Comparison of ENCODE assay signal across 23 mouse cellular contexts in the genomic region with DNA sequence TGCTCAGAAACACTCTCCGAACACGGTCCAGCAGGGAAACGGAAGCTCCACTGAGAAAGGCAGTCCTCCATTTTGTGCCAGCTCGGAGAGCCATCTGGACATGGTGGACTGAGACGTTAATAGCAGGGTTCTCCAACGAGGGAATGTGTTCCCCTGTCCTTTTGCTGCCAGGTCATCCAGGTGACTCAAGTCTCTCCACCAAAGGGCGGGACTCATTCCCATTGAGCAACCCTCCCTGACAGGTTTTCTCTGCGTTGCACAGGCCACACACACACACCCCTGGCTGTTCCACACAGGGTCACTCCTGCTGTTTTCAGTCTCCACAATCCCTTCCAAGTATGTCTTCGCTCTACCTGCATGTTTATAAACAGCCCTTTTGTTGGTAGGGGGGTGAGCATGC. TPM values are rescaled to one million over a fixed set of nuclear protein-coding genes. Genes with fewer than 3 reads are reported as not detected.
DNase-seq lines count a peak whose midpoint lies in the region; ATAC-seq and TF ChIP-seq lines count a peak whose summit lies in the region.
"Had no signal": no experiment of that assay in that cellular context is flagged by ENCODE, and none has a peak within 500 bp of the region (broad histone marks: within the 10 kb centered on the region; RNA-seq: fewer than 3 reads in every experiment).

No protein-coding gene starts in this region.

- TF ChIP-seq EP300 in ES-Bruce4 (IDR thresholded peaks at IDR 0.05; ENCODE audit: insufficient read depth, low read depth, low read length): peak; percentile 84

- no peak overlapping the region for H3K9ac ChIP-seq in ES-Bruce4 (ENCODE audit: low read depth, poor library complexity, severe bottlenecking)
- no peak overlapping the region for H3K9ac ChIP-seq in kidney, embryonic 14.5 days (ENCODE audit: low read depth, low read length)
- H3K9ac ChIP-seq: embryonic facial prominence, embryonic 15.5 days; heart, embryonic 13.5 days; hindbrain, embryonic 12.5 days had no signal

- H3K4me2 ChIP-seq in kidney, embryonic 14.5 days (replicated peaks; ENCODE audit: low read depth, low read length): no peak overlapping the region
- H3K4me2 ChIP-seq: embryonic facial prominence, embryonic 15.5 days; heart, embryonic 13.5 days; hindbrain, embryonic 12.5 days had no signal

- no peaks in the 10 kb centered on the region for H3K36me3 ChIP-seq in ES-Bruce4 (ENCODE audit: control insufficient read depth, insufficient read depth, low read length, poor library complexity, severe bottlenecking)
- no peaks in the 10 kb centered on the region for H3K36me3 ChIP-seq in kidney, embryonic 14.5 days (ENCODE audit: control insufficient read depth, insufficient read depth, low read length)
- H3K36me3 ChIP-seq: embryonic facial prominence, embryonic 15.5 days; forebrain, embryonic 10.5 days; G1E; heart, embryonic 13.5 days; hindbrain, embryonic 12.5 days had no signal

- no peak for TF ChIP-seq POLR2A in ES-Bruce4 (IDR thresholded peaks at IDR 0.05; ENCODE audit: insufficient read depth, low read length)

- no peak for ATAC-seq in megakaryocyte progenitor cell, adult 5-6 weeks (replicated peaks; ENCODE audit: poor library complexity)
- no peak for ATAC-seq in kidney, embryonic 14.5 days (ENCODE audit: low FRiP score, low TSS enrichment)
- ATAC-seq: forebrain, embryonic 14.5 days; hindbrain, embryonic 16.5 days; inflammation-experienced regulatory T-cells, adult 6 months had no signal

- 78% methylated on average over 9 of the region's 9 CpGs for WGBS in kidney, embryonic 14.5 days

- H3K9me3 ChIP-seq in ES-Bruce4 (replicated peaks; ENCODE audit: control insufficient read depth, insufficient read depth, low read length, poor library complexity, severe bottlenecking): no peaks in the 10 kb centered on the region; the same call in 1 of the 2 replicates
- no peaks in the 10 kb centered on the region for H3K9me3 ChIP-seq in kidney, embryonic 14.5 days (ENCODE audit: control insufficient read depth, low read length)
- H3K9me3 ChIP-seq: embryonic facial prominence, embryonic 15.5 days; forebrain, embryonic 10.5 days; heart, embryonic 13.5 days; hindbrain, embryonic 12.5 days had no signal

- no peaks in the 10 kb centered on the region for H3K27me3 ChIP-seq in ES-Bruce4 (ENCODE audit: control insufficient read depth, insufficient read depth, low read length, poor library complexity, severe bottlenecking)
- no peaks in the 10 kb centered on the region for H3K27me3 ChIP-seq in kidney, embryonic 14.5 days (ENCODE audit: control insufficient read depth, insufficient read depth, low read length)
- H3K27me3 ChIP-seq: embryonic facial prominence, embryonic 15.5 days; heart, embryonic 13.5 days; hindbrain, embryonic 12.5 days had no signal

- H3K27ac ChIP-seq in ES-Bruce4 (ENCODE audit: insufficient read depth, low read length): peak overlapping the region; percentile 79
- no peak overlapping the region for H3K27ac ChIP-seq in kidney, embryonic 14.5 days (ENCODE audit: low read depth, low read length)
- H3K27ac ChIP-seq: embryonic facial prominence, embryonic 15.5 days; forebrain, embryonic 10.5 days; gastrocnemius, adult 2 months; heart, embryonic 13.5 days; hindbrain, embryonic 12.5 days had no signal

- DNase-seq in cerebellum, adult 11-12 months: peak; percentile 17
- DNase-seq in cerebellum, postnatal 4 days (ENCODE audit: low spot score in 2 of 2): no peak
- peak; percentile 44 to 64 for DNase-seq in cerebellum, postnatal 14 days
- no peak for DNase-seq in cerebellum, adult 11 months
- DNase-seq in cerebellum, postnatal 25 days: peak; percentile 27 to 39
- DNase-seq: adrenal gland, postnatal 10 days; embryo, embryonic 11 days; gastrocnemius, adult 2 months; gastrocnemius, postnatal 25 days; heart, postnatal 4 days; kidney, adult 11 months had no signal

- H3K4me1 ChIP-seq in ES-Bruce4 (ENCODE audit: control insufficient read depth, insufficient read depth, low read length): peaks cover 12% of the 10 kb centered on the region
- H3K4me1 ChIP-seq in kidney, embryonic 14.5 days (ENCODE audit: control insufficient read depth, insufficient read depth, low read length): no peaks in the 10 kb centered on the region
- H3K4me1 ChIP-seq: embryonic facial prominence, embryonic 15.5 days had no signal

- TF ChIP-seq CTCF in ES-Bruce4 (IDR thresholded peaks at IDR 0.05; ENCODE audit: low read depth, low read length): no peak

- H3K4me3 ChIP-seq in ES-Bruce4 (ENCODE audit: low read depth, low read length): no peak overlapping the region
- no peak overlapping the region for H3K4me3 ChIP-seq in kidney, embryonic 14.5 days (ENCODE audit: low read length)
- H3K4me3 ChIP-seq: embryonic facial prominence, embryonic 15.5 days; erythroblast, embryonic 14.5 days; forebrain, embryonic 10.5 days; gastrocnemius, adult 2 months; heart, embryonic 13.5 days; hindbrain, embryonic 12.5 days had no signal

RNA-seq across cellular contexts. Expression of a gene that starts 30.0 kb away (rescaled TPM):
- polyA plus RNA-seq in ES-Bruce4 (2011; ENCODE audit: insufficient read depth, insufficient read length, low read depth, missing spikeins): 440 and 468 TPM in 2 replicates
- total RNA-seq in megakaryocyte progenitor cell, adult 5-6 weeks (2015): 136 and 143 TPM in 2 replicates
- 203 and 208 TPM in 2 replicates for total RNA-seq in megakaryocyte progenitor cell, adult 5-6 weeks (2017)
- polyA plus RNA-seq in kidney, embryonic 14.5 days (2014; fragmentation: Nextera tagmentation; extraction: Ambion mirVana): 77.8 and 143 TPM in 2 replicates

Comparison
In these comparisons a context has a peak if more than half of its experiments do, and no peak if none do; other contexts are left out.
1. DNase-seq: peak in cerebellum, adult 11-12 months (single experiment), cerebellum, postnatal 14 days (2 of 2) and cerebellum, postnatal 25 days (2 of 2); none in cerebellum, postnatal 4 days (0 of 2) and cerebellum, adult 11 months (single experiment).